Mouse (Mus musculus): ENCODE measurements around the gene Wnt5b. TPM values are rescaled to one million over a fixed set of nuclear protein-coding genes. Genes with fewer than 3 reads are reported as not detected.
A peak's percentile ranks its signal among the peaks of the same experiment; 100 is the strongest.

The Wnt5b gene
- polyA plus RNA-seq, 2 experiments, result 13.3 to 17.5 TPM

DNA sequence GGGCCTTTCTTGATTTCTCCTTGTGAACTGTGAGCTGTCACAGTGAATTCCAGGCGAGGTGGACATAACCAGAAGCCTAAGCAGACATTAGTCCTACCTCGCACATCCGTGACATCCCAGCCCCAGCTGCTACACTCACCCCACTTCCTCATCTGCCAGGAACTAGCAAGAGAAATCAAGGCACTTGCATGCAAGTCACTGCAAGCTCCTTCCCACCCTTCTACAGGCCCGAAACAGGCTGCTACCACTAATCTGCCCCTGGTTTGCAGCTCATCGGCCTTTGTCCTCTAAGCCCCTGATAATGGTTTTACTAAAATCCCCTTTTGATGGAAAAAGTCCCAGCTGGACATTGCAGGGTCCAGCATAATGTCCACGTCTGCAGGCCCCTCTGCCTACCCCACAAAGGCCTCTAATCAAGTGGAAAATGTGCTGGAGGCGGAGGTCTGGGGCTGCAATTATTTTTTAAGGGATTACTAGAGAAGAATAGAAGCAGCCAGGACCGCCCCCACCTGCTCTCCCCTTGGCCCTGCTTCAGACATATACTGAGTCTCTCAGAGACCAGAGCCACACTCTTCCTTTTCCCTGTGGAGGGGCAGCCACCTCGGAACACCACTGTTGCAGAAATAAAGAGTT is 52.0 kb downstream of the Wnt5b start:
- no peaks in the 10 kb centered on the region for H3K36me3 ChIP-seq (ENCODE audit: control insufficient read depth, insufficient read depth, low read length)
- H3K4me1 ChIP-seq (ENCODE audit: control insufficient read depth, insufficient read depth, low read length), result peaks cover 8% of the 10 kb centered on the region
- no peak overlapping the region for H3K4me2 ChIP-seq (replicated peaks; ENCODE audit: low read depth, low read length, severe bottlenecking)
- no peaks in the 10 kb centered on the region for H3K9me3 ChIP-seq (ENCODE audit: control insufficient read depth, low read length)
- no peak overlapping the region for H3K4me3 ChIP-seq (replicated peaks; ENCODE audit: low read length)
- peak overlapping the region; percentile 28; the same call in 1 of the 2 replicates for H3K9ac ChIP-seq (ENCODE audit: low read depth, low read length, severe bottlenecking)
- ATAC-seq (ENCODE audit: low FRiP score, low read depth) (no peak), DNase-seq (ENCODE audit: low spot score) (no peak)
- no peak overlapping the region for H3K27ac ChIP-seq (replicated peaks; ENCODE audit: low read depth, low read length)
- WGBS, result 55% methylated on average over 9 of the region's 9 CpGs
- TF ChIP-seq POLR2A (IDR thresholded peaks at IDR 0.05; ENCODE audit: borderline replicate concordance, extremely low read depth, insufficient read depth, insufficient read length), result no peak
- H3K27me3 ChIP-seq (ENCODE audit: control insufficient read depth, insufficient read depth, low read length), result no peaks in the 10 kb centered on the region

DNA sequence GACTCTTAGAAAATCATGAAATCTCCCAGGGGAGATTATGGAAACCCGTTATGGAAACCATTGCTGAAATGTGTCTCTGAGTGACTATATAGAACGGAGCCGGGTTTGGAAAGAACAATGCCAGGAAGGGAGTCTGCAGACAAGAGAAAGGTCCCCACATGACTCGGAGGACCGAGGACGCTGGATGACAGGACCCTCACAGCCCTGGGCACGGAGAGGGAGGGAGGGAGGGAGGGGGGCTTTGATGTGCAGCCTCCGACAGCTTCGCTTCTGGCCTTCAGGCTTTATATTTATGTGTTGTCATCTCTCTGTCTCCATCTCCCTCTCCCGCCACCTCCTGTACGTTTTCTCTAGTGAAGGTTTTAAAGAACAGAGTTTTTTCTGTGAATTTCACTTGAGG is 53.1 kb downstream of the Wnt5b start:
- Histone ChIP-seq H3K4me3 (replicated peaks; ENCODE audit: low read length) (no peak overlapping the region), H3K36me3 (ENCODE audit: control insufficient read depth, insufficient read depth, low read length) (no peaks in the 10 kb centered on the region), H3K27me3 (ENCODE audit: control insufficient read depth, insufficient read depth, low read length) (no peaks in the 10 kb centered on the region), H3K9ac (ENCODE audit: low read depth, low read length, severe bottlenecking) (no peak overlapping the region), H3K4me1 (ENCODE audit: control insufficient read depth, insufficient read depth, low read length) (peaks cover 8% of the 10 kb centered on the region), H3K9me3 (ENCODE audit: control insufficient read depth, low read length) (no peaks in the 10 kb centered on the region), H3K27ac (replicated peaks; ENCODE audit: low read depth, low read length) (no peak overlapping the region), H3K4me2 (replicated peaks; ENCODE audit: low read depth, low read length, severe bottlenecking) (no peak overlapping the region)
- DNase-seq (ENCODE audit: low spot score) (no peak), ATAC-seq (ENCODE audit: low FRiP score, low read depth) (no peak)
- TF ChIP-seq POLR2A (IDR thresholded peaks at IDR 0.05; ENCODE audit: borderline replicate concordance, extremely low read depth, insufficient read depth, insufficient read length), result no peak
- 49% methylated on average over 11 of the region's 11 CpGs for WGBS

DNA sequence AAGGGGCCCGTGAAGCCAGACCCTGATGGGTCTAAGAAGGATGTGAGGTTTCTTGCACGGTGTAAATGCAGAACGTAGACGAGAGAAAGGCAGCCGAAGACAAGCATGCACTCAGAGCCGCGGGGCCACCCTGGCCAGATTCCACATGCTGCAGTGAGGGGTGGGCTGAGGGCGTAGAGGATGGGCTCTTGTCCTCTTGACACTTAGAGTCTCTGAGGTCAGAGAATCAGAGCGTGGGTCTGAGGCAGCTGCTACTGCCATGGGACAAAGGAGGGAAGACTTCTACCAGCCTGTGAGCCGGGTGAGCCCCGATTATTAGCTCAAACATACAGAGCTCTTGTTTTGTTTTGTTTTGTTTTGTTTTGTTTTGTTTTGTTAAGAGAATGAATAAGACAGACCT is 53.6 kb downstream of the Wnt5b start:
- WGBS, result 35% methylated on average over 11 of the region's 11 CpGs
- DNase-seq (ENCODE audit: low spot score), result no peak

DNA sequence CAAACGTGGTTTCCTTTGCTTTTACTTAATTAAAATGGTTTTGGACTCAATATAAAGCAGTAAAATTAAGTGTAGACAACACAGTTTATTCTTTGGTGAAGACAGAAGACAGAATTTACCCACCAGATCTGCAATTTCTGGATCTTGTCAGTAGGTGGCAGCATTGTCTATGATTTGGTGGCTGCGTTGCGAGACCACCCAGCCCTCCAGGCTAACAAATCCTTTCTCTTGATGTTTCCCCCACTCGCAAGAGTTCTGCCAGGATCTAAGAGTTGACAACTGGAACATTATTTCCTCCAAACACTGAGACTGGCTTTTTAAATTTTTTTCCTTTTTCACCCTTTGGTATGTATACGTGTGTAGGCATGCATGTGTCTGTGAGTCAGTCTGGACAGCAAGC is 54.4 kb downstream of the Wnt5b start:
- Histone ChIP-seq H3K9me3 (ENCODE audit: control insufficient read depth, low read length) (no peaks in the 10 kb centered on the region), H3K36me3 (ENCODE audit: control insufficient read depth, insufficient read depth, low read length) (no peaks in the 10 kb centered on the region), H3K27ac (replicated peaks; ENCODE audit: low read depth, low read length) (no peak overlapping the region), H3K9ac (ENCODE audit: low read depth, low read length, severe bottlenecking) (no peak overlapping the region), H3K4me3 (replicated peaks; ENCODE audit: low read length) (no peak overlapping the region), H3K4me2 (replicated peaks; ENCODE audit: low read depth, low read length, severe bottlenecking) (0 out of 2 replicates have a peak overlapping the region, but pooled peaks have one; percentile 4), H3K4me1 (ENCODE audit: control insufficient read depth, insufficient read depth, low read length) (peaks cover 8% of the 10 kb centered on the region), H3K27me3 (ENCODE audit: control insufficient read depth, insufficient read depth, low read length) (no peaks in the 10 kb centered on the region)
- ATAC-seq (ENCODE audit: low FRiP score, low read depth), result peak; percentile 48; the same call in 1 of the 2 replicates
- WGBS, result 8% methylated on average over 5 of the region's 5 CpGs
- peak; percentile 77 for DNase-seq (ENCODE audit: low spot score)
- no peak for TF ChIP-seq POLR2A (IDR thresholded peaks at IDR 0.05; ENCODE audit: borderline replicate concordance, extremely low read depth, insufficient read depth, insufficient read length)

More for the DNA sequence above, 53.6 kb downstream of the Wnt5b start:
- H3K27me3 ChIP-seq (ENCODE audit: control insufficient read depth, insufficient read depth, low read length), result no peaks in the 10 kb centered on the region
- TF ChIP-seq POLR2A (IDR thresholded peaks at IDR 0.05; ENCODE audit: borderline replicate concordance, extremely low read depth, insufficient read depth, insufficient read length), result no peak
- ATAC-seq (ENCODE audit: low FRiP score, low read depth), result no peak
- no peaks in the 10 kb centered on the region for H3K9me3 ChIP-seq (ENCODE audit: control insufficient read depth, low read length)
- no peak overlapping the region for H3K27ac ChIP-seq (replicated peaks; ENCODE audit: low read depth, low read length)
- H3K4me3 ChIP-seq (replicated peaks; ENCODE audit: low read length), result no peak overlapping the region
- H3K36me3 ChIP-seq (ENCODE audit: control insufficient read depth, insufficient read depth, low read length), result no peaks in the 10 kb centered on the region
- H3K4me1 ChIP-seq (ENCODE audit: control insufficient read depth, insufficient read depth, low read length), result peaks cover 8% of the 10 kb centered on the region
- no peak overlapping the region for H3K9ac ChIP-seq (ENCODE audit: low read depth, low read length, severe bottlenecking)
- no peak overlapping the region for H3K4me2 ChIP-seq (replicated peaks; ENCODE audit: low read depth, low read length, severe bottlenecking)

DNA sequence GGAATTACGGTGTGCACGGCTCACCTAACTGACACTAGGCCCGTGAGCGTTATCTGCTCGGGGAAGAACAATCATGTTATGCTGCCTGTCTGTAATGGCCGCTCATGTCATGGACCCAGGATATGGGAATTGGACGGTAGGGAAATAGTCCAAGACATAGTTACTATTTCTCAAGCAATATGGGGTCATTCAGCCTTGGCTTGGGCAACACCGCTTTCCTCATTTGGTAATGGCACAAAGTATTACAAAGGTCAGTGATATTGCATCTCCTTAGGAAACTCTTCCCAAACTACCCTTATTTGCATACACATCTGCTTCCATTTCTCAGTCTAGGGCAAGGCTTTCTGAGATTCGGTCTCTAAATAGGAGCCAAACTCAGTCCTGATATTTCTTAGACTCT is 56.5 kb downstream of the Wnt5b start:
- no peak overlapping the region for H3K9ac ChIP-seq (ENCODE audit: low read depth, low read length, severe bottlenecking)
- ATAC-seq (ENCODE audit: low FRiP score, low read depth) (no peak), DNase-seq (ENCODE audit: low spot score) (no peak)
- no peak overlapping the region for H3K27ac ChIP-seq (replicated peaks; ENCODE audit: low read depth, low read length)
- no peak overlapping the region for H3K4me3 ChIP-seq (replicated peaks; ENCODE audit: low read length)
- H3K27me3 ChIP-seq (ENCODE audit: control insufficient read depth, insufficient read depth, low read length), result no peaks in the 10 kb centered on the region
- TF ChIP-seq POLR2A (IDR thresholded peaks at IDR 0.05; ENCODE audit: borderline replicate concordance, extremely low read depth, insufficient read depth, insufficient read length), result no peak
- peaks cover 12% of the 10 kb centered on the region for H3K36me3 ChIP-seq (ENCODE audit: control insufficient read depth, insufficient read depth, low read length)
- peaks cover 22% of the 10 kb centered on the region for H3K4me1 ChIP-seq (ENCODE audit: control insufficient read depth, insufficient read depth, low read length)
- 86% methylated on average over 9 of the region's 9 CpGs for WGBS
- H3K9me3 ChIP-seq (ENCODE audit: control insufficient read depth, low read length), result no peaks in the 10 kb centered on the region
- no peak overlapping the region for H3K4me2 ChIP-seq (replicated peaks; ENCODE audit: low read depth, low read length, severe bottlenecking)

Measured in limb, embryonic 14.5 days (tissue).